Mouse (Mus musculus) forebrain, embryonic 16.5 days (tissue): Measurements from ENCODE around the gene Rad51b. TPM values are rescaled to one million over a fixed set of nuclear protein-coding genes. Genes with fewer than 3 reads are reported as not detected.

ENCODE experiments used
- ATAC-seq: fragments of 200-750 bp; cut with Nextera tagmentation; 2 replicates; pipeline ENCODE4 v1.8.0; 2017; ENCODE audit warnings: mild to moderate bottlenecking, moderate library complexity
- H3K27ac ChIP-seq: fragments of 300-500 bp; sonication (generic); 2 replicates; pipeline ENCODE4 v1.5.1; 2014; ENCODE audit warnings: low read length, control low read depth
- H3K27me3 ChIP-seq: fragments of 300-500 bp; sonication (generic); replicated peaks from 2 replicates; pipeline ENCODE4 v1.6.1; 2014; ENCODE audit warnings: low read length; ENCODE audit not compliant: control insufficient read depth, insufficient read depth
- H3K36me3 ChIP-seq: fragments of 300-500 bp; sonication (generic); 2 replicates; pipeline ENCODE4 v1.6.1; 2014; ENCODE audit not compliant: control insufficient read depth, insufficient read depth
- H3K4me1 ChIP-seq: fragments of 300-500 bp; sonication (generic); replicated peaks from 2 replicates; pipeline ENCODE4 v1.6.1; 2014; ENCODE audit warnings: low read length; ENCODE audit not compliant: control insufficient read depth, insufficient read depth
- H3K4me2 ChIP-seq: fragments of 300-500 bp; sonication (generic); 2 replicates; pipeline ENCODE4 v1.6.1; 2014; ENCODE audit warnings: mild to moderate bottlenecking, low read length, control low read depth
- H3K4me3 ChIP-seq: fragments of 300-500 bp; sonication (generic); replicated peaks from 2 replicates; pipeline ENCODE4 v1.5.1; 2014; ENCODE audit warnings: mild to moderate bottlenecking, low read length, control low read depth
- H3K9ac ChIP-seq: fragments of 300-500 bp; sonication (generic); replicated peaks from 2 replicates; pipeline ENCODE4 v1.6.1; 2014; ENCODE audit warnings: low read depth, low read length, control low read depth
- H3K9me3 ChIP-seq: fragments of 300-500 bp; sonication (generic); 2 replicates; pipeline ENCODE4 v1.6.1; 2016; ENCODE audit warnings: low read length; ENCODE audit not compliant: control insufficient read depth
- WGBS: fragments of 180-500 bp; shearing (Covaris S2); extraction: QIAGEN DNeasy Blood & Tissue Kit; methylation state at CpG from one replicate; pipeline ENCODE4 v1.1.7; 2014; 5-methylcytosine and 5-hydroxymethylcytosine counted together
- polyA plus RNA-seq: library from polyadenylated mRNA; unstranded; fragments of >200 nt; fragmentation: Nextera tagmentation; extraction: Ambion mirVana; gene quantifications from 2 replicates; pipeline ENCODE4 v1.2.1, GENCODE M21; 2015

The Rad51b gene
- polyA plus RNA-seq, 1 experiment from 2014 or later, result 2.6 TPM

- Histone ChIP-seq H3K27ac (no peak overlapping the region), H3K36me3 (no peaks in the 10 kb centered on the region), H3K4me1 (no peaks in the 10 kb centered on the region), H3K4me3 (no peak overlapping the region), H3K9me3 (no peaks in the 10 kb centered on the region), H3K27me3 (no peaks in the 10 kb centered on the region), H3K9ac (no peak overlapping the region), H3K4me2 (no peak overlapping the region)
- WGBS, result 70% methylated on average over 6 of the region's 6 CpGs
- ATAC-seq, result no peak
Measured at GRCm38 (mm10) chr12:79579018-79579585, 282.0 kb downstream of the Rad51b start.

DNA sequence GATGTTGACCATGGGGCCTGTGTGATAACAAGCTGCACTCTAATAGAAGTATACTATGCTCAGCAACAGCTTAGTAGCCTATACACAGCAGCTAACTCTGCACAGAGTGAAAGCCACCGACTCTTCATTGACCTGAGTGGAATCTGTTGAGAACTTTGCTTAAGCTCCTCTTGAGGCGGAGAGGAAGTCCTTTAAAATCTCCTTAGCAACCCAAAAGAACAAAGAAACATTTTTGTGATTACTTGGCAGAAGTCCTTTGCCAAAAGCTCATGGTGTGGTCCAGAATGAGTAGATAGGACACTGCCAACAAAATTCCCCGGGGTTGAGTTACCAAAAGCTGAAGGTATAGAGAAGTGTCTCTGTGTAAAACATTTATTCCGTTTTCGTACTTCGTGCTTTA, 282.8 kb downstream of the Rad51b start:
- H3K27ac ChIP-seq, result no peak overlapping the region
- no peaks in the 10 kb centered on the region for H3K36me3 ChIP-seq
- no peak overlapping the region for H3K4me3 ChIP-seq
- H3K9me3 ChIP-seq, result no peaks in the 10 kb centered on the region
- no peak overlapping the region for H3K9ac ChIP-seq
- no peak overlapping the region for H3K4me2 ChIP-seq
- H3K4me1 ChIP-seq, result no peaks in the 10 kb centered on the region
- WGBS, result 82% methylated on average over 6 of the region's 6 CpGs
- no peak for ATAC-seq
- no peaks in the 10 kb centered on the region for H3K27me3 ChIP-seq

- no peak overlapping the region for H3K4me3 ChIP-seq
- no peak overlapping the region for H3K27ac ChIP-seq
- H3K4me1 ChIP-seq, result no peaks in the 10 kb centered on the region
- no peak overlapping the region for H3K4me2 ChIP-seq
- ATAC-seq, result no peak
- no peaks in the 10 kb centered on the region for H3K27me3 ChIP-seq
- WGBS, result 89% methylated on average over 6 of the region's 6 CpGs
- no peaks in the 10 kb centered on the region for H3K36me3 ChIP-seq
- no peak overlapping the region for H3K9ac ChIP-seq
- no peaks in the 10 kb centered on the region for H3K9me3 ChIP-seq
Measured at GRCm38 (mm10) chr12:79584556-79585307, 287.6 kb downstream of the Rad51b start.

- Histone ChIP-seq H3K27me3 (no peaks in the 10 kb centered on the region), H3K4me2 (no peak overlapping the region), H3K27ac (no peak overlapping the region), H3K9me3 (no peaks in the 10 kb centered on the region), H3K4me3 (no peak overlapping the region), H3K4me1 (no peaks in the 10 kb centered on the region), H3K36me3 (no peaks in the 10 kb centered on the region), H3K9ac (no peak overlapping the region)
- no peak for ATAC-seq
- 91% methylated on average over 2 of the region's 2 CpGs for WGBS
Measured at GRCm38 (mm10) chr12:79585336-79585735, 288.3 kb downstream of the Rad51b start.

- H3K9ac ChIP-seq, result no peak overlapping the region
- no peak overlapping the region for H3K4me3 ChIP-seq
- no peak overlapping the region for H3K4me2 ChIP-seq
- H3K27me3 ChIP-seq, result no peaks in the 10 kb centered on the region
- 92% methylated on average over 4 of the region's 4 CpGs for WGBS
- no peaks in the 10 kb centered on the region for H3K4me1 ChIP-seq
- no peak for ATAC-seq
- no peak overlapping the region for H3K27ac ChIP-seq
- no peaks in the 10 kb centered on the region for H3K9me3 ChIP-seq
- H3K36me3 ChIP-seq, result no peaks in the 10 kb centered on the region
Measured at GRCm38 (mm10) chr12:79588831-79589230, 291.7 kb downstream of the Rad51b start.

DNA sequence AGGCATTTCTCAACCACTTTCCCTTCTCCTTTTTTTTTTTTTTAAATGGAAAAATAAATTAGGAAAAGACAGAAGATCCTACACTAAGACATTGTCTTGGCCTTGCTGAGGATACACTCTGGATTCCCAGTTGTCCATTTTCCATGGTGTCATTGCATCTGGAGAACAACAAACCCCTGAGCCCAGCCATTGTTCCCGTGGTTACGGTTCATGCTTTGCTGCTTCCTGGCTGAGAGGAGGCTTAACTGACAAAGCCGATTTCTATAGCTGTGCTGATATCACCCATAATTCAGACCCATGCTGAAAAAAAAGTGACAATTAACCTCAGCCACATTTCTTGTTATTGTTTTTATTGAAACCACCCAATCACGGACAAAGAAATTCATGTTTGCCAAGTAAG, 295.1 kb downstream of the Rad51b start:
- Histone ChIP-seq H3K27ac (no peak overlapping the region), H3K4me2 (no peak overlapping the region), H3K9me3 (no peaks in the 10 kb centered on the region), H3K4me3 (no peak overlapping the region), H3K27me3 (no peaks in the 10 kb centered on the region), H3K4me1 (no peaks in the 10 kb centered on the region), H3K9ac (no peak overlapping the region), H3K36me3 (no peaks in the 10 kb centered on the region)
- 30% methylated on average over 4 of the region's 4 CpGs for WGBS
- ATAC-seq, result no peak

DNA sequence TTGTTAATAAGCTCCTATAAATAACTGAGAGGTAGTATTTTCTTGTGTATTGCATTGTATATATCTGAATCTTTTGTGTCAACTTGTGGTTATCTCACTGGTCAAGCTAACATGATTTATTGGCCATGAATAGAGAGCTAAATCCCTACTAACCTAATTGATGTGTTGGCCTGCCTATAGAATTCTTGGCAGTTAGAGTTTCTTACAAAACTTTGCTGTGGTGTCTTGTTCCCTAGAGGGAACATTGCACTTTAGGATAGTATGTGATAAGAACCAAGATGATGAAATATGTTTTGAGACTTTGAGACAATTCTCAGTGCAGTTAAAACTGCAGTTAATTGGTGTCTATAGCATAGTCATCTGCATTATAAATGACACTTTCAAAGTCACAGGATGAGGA, 299.8 kb downstream of the Rad51b start:
- no peak overlapping the region for H3K4me2 ChIP-seq
- no peak overlapping the region for H3K27ac ChIP-seq
- no peak overlapping the region for H3K9ac ChIP-seq
- no peaks in the 10 kb centered on the region for H3K9me3 ChIP-seq
- no peak overlapping the region for H3K4me3 ChIP-seq
- H3K36me3 ChIP-seq, result no peaks in the 10 kb centered on the region
- no peaks in the 10 kb centered on the region for H3K27me3 ChIP-seq
- no peak for ATAC-seq
- H3K4me1 ChIP-seq, result no peaks in the 10 kb centered on the region

DNA sequence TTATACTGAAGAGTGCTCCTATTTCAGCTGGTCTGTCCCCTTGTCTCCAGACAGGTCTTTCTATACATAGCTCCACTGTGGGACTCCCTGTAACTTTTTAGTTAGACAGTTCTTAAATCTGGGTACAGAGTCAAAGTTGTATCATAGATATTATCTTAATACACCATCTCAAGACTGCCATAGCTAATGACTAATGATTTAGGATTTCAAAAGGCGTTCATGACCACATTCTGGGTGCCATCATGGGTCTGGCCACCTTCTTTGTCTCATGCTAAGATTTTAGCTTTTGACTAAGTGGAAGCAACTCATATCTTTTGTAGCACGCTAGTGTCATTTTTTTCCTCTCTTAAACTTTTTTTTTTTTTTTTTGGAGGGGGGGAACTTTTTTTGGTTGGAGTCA, 300.3 kb downstream of the Rad51b start:
- H3K4me1 ChIP-seq, result no peaks in the 10 kb centered on the region
- no peak overlapping the region for H3K4me2 ChIP-seq
- no peaks in the 10 kb centered on the region for H3K36me3 ChIP-seq
- no peaks in the 10 kb centered on the region for H3K27me3 ChIP-seq
- no peak overlapping the region for H3K27ac ChIP-seq
- 95% methylated on average over 2 of the region's 2 CpGs for WGBS
- no peak overlapping the region for H3K4me3 ChIP-seq
- H3K9me3 ChIP-seq, result no peaks in the 10 kb centered on the region
- no peak for ATAC-seq
- no peak overlapping the region for H3K9ac ChIP-seq

- no peak overlapping the region for H3K27ac ChIP-seq
- no peak for ATAC-seq
- H3K9me3 ChIP-seq, result no peaks in the 10 kb centered on the region
- H3K4me3 ChIP-seq, result no peak overlapping the region
- WGBS, result 85% methylated on average over 2 of the region's 2 CpGs
- no peaks in the 10 kb centered on the region for H3K36me3 ChIP-seq
- H3K9ac ChIP-seq, result no peak overlapping the region
- H3K4me1 ChIP-seq, result no peaks in the 10 kb centered on the region
- H3K4me2 ChIP-seq, result no peak overlapping the region
- H3K27me3 ChIP-seq, result no peaks in the 10 kb centered on the region
Measured at GRCm38 (mm10) chr12:79597786-79598185, 300.7 kb downstream of the Rad51b start.
